Mouse (Mus musculus): ENCODE data around the gene Snorc.
"Not testable (repeated sequence)": the region's sequence is repeated elsewhere in the genome, so short reads cannot be mapped to it uniquely, and the experiment has no call there.

GRCm38 (mm10) chr1:87459856-87460255 is 10.2 kb upstream of the Snorc start:
- not testable (repeated sequence) for TF ChIP-seq CTCF, POLR2A (IDR thresholded peaks at IDR 0.05; ENCODE audit: extremely low read depth, insufficient read depth, low read length)
